Mouse (Mus musculus) erythroblast, embryonic 14.5 days (primary cell): ENCODE measurements around the gene Gm11099.

Experiments used
- GATA1 ChIP-seq: IDR thresholded peaks from 2 replicates; pipeline ENCODE4 v1.6.1; 2012; ENCODE audit warnings: low read length, inconsistent platforms, mixed read lengths
- TAL1 ChIP-seq: IDR thresholded peaks from 3 replicates; pipeline ENCODE4 v1.6.1; 2012; ENCODE audit warnings: low read length, inconsistent platforms, mixed read lengths

DNA sequence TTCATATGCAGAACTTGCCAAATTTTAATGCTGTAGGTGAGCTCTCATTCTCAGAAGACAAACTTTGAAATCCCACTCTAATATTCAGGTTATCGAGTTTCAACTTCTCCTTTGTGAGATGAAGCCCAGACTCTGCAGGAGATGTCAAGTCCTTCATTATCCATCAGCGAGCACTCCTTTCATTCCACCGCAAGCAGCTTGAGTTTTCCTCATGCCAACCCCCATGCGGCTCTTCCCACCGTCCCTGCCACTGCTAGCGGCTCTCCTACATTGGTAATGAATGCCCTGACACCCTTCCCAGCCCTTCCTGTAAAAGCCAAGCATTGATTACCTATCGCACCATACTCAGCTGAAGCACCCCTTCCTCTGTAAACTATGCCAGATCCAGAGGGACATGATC, 89.6 kb downstream of the Gm11099 start:
- TF ChIP-seq GATA1 (no peak), TAL1 (no peak)
